Mouse (Mus musculus): ENCODE results near the gene Xylb. TPM values are rescaled to one million over a fixed set of nuclear protein-coding genes. Genes with fewer than 3 reads are reported as not detected.

Gene Xylb
- 3.7 and 6.7 TPM in 2 replicates for total RNA-seq (2012; rRNA removed)

DNA sequence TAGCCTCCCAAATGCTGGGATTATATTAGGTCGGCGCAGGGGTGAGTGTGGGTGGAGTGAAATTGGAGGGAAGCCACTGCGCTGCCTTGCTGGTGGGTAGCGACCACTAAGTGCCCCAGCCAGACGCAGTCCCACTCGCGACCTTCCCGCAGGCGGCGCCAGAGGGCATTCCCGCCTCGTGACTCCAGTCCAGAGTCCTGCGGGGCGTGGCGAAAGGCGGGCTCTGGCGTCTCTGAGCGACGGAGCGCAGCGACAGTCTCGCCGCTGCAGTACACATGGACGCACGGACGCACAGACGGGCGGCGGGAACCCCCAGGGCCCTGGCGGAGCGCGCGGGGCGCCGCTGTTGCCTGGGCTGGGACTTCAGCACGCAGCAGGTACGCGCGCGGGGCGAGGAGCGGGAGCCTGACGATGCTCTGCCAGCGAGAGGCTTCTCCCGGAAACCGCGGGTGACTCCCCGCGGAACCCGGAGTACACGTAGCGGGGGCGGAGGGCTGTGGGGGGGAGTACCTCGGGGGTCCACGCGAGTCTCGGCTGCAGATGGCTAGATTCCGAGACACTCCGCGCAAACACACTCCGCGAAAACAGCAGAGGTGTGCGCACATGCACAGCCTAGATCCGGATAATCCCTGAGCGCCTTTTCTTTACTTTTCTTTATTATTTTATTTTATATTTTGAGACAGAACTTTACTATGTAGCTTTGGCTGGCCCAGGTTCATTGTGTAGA, at the start of gene Xylb:
Xylb (plus strand) TSS at position 51 of the 727 bp plus-strand sequence.
- Histone ChIP-seq H3K9me3 (ENCODE audit: control insufficient read depth, insufficient read depth, low read depth, low read length) (no peaks in the 10 kb centered on the region), H3K36me3 (ENCODE audit: control insufficient read depth, insufficient read depth, low read length, poor library complexity, severe bottlenecking) (peaks cover 8% of the 10 kb centered on the region; the same call in 1 of the 2 replicates), H3K4me3 (ENCODE audit: insufficient read depth in 1 of 2, low read depth in 1 of 2, low read length in 2 of 2, poor library complexity in 1 of 2, severe bottlenecking in 1 of 2) (peak within 1 kb of the TSS; percentile 75 to 81), H3K4me1 (ENCODE audit: control insufficient read depth in 2 of 2, insufficient read depth in 2 of 2, low read length in 2 of 2, poor library complexity in 1 of 2) (0 out of 4 replicates have a peak, but pooled peaks cover 0 to 2% of the 10 kb centered on the region in 2 experiments), H3K27ac (ENCODE audit: insufficient read depth, low read depth, low read length, poor library complexity, severe bottlenecking) (no peak within 1 kb of the TSS), H3K9ac (ENCODE audit: insufficient read depth, low read depth, low read length, poor library complexity, severe bottlenecking) (peak within 1 kb of the TSS; percentile 81)
- DNase-seq (ENCODE audit: low read depth, low spot score): peak; percentile 92
- in situ Hi-C loops (cut with MboI; ENCODE audit: low sequenced_read_pairs in 2 of 2, unreplicated experiment in 2 of 2): no loop called here
- no peak for TF ChIP-seq ZC3H11A (IDR thresholded peaks at IDR 0.05; ENCODE audit: borderline replicate concordance, low read depth, low read length)
- peak; percentile 19; the same call in 1 of the 2 replicates for TF ChIP-seq HCFC1 (IDR thresholded peaks at IDR 0.05; ENCODE audit: borderline replicate concordance, insufficient read depth, low read length)

DNA sequence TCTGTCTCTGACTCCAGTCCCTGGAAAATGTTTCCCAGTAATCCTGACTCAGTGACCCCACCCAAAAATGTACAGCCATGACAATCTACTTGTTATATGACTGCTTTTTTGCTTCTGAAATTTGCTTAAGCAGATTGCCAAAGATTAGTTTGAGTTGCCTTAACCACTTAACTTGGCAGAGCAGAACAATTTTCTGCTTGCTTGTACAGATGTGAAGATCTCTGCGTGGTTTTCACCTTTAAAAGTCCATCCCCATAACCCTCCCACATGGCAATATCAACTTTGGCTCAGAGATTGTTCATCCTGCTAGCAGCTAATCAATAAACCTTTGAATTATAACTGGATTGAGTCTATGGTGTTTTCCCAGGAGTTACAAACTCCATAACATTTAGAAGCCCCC, 48.1 kb upstream of the Xylb start:
- no peak for DNase-seq (ENCODE audit: low read depth, low spot score)
- Histone ChIP-seq H3K9me3 (ENCODE audit: control insufficient read depth, insufficient read depth, low read depth, low read length) (no peaks in the 10 kb centered on the region), H3K9ac (ENCODE audit: insufficient read depth, low read depth, low read length, poor library complexity, severe bottlenecking) (no peak overlapping the region), H3K27ac (ENCODE audit: insufficient read depth, low read depth, low read length, poor library complexity, severe bottlenecking) (no peak overlapping the region), H3K4me3 (ENCODE audit: insufficient read depth in 1 of 2, low read depth in 1 of 2, low read length in 2 of 2, poor library complexity in 1 of 2, severe bottlenecking in 1 of 2) (no peak overlapping the region), H3K4me1 (ENCODE audit: control insufficient read depth in 2 of 2, insufficient read depth in 2 of 2, low read length in 2 of 2, poor library complexity in 1 of 2) (peaks cover 0 to 6% of the 10 kb centered on the region in 2 experiments; a peak in 2 of 4 replicates), H3K36me3 (ENCODE audit: control insufficient read depth, insufficient read depth, low read length, poor library complexity, severe bottlenecking) (peaks cover 8% of the 10 kb centered on the region; the same call in 1 of the 2 replicates)
- in situ Hi-C loops (cut with MboI; ENCODE audit: low sequenced_read_pairs in 2 of 2, unreplicated experiment in 2 of 2): no loop called here
- TF ChIP-seq ZC3H11A (IDR thresholded peaks at IDR 0.05; ENCODE audit: borderline replicate concordance, low read depth, low read length) (no peak), MAFK (IDR thresholded peaks at IDR 0.05; ENCODE audit: insufficient read depth, low read depth, low read length) (no peak), ZNF384 (IDR thresholded peaks at IDR 0.05; ENCODE audit: low read depth, low read length) (no peak), HCFC1 (IDR thresholded peaks at IDR 0.05; ENCODE audit: borderline replicate concordance, insufficient read depth, low read length) (no peak), CHD2 (IDR thresholded peaks at IDR 0.05; ENCODE audit: low read depth, low read length) (no peak)

DNA sequence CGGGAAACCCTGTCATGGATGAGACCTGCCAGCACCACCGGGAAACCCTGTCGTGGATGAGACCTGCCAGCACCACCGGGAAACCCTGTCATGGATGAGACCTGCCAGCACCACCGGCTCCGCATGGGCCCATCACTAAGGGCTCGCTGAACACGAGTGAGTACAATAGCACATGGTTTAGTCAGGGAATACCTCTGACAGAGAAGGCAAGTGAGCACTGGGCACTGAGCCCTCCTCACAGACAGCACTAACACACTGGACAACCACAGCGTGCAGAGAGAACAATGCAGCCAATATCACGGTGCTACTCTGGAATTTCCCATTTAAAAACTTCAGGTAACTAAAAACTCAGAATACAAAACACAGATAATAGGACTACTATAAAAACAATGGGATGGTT, 44.1 kb upstream of the Xylb start:
- H3K4me1 ChIP-seq (ENCODE audit: control insufficient read depth in 2 of 2, insufficient read depth in 2 of 2, low read length in 2 of 2, poor library complexity in 1 of 2): peaks cover 0 to 6% of the 10 kb centered on the region in 2 experiments; a peak in 3 of 4 replicates
- in situ Hi-C loops (cut with MboI; ENCODE audit: low sequenced_read_pairs in 2 of 2, unreplicated experiment in 2 of 2): no loop called here
- no peak overlapping the region for H3K27ac ChIP-seq (ENCODE audit: insufficient read depth, low read depth, low read length, poor library complexity, severe bottlenecking)
- no peak for DNase-seq (ENCODE audit: low read depth, low spot score)
- H3K9ac ChIP-seq (ENCODE audit: insufficient read depth, low read depth, low read length, poor library complexity, severe bottlenecking): no peak overlapping the region
- TF ChIP-seq MAFK (IDR thresholded peaks at IDR 0.05; ENCODE audit: insufficient read depth, low read depth, low read length) (no peak), HCFC1 (IDR thresholded peaks at IDR 0.05; ENCODE audit: borderline replicate concordance, insufficient read depth, low read length) (no peak), CHD2 (IDR thresholded peaks at IDR 0.05; ENCODE audit: low read depth, low read length) (no peak), ZC3H11A (IDR thresholded peaks at IDR 0.05; ENCODE audit: borderline replicate concordance, low read depth, low read length) (no peak), ZNF384 (IDR thresholded peaks at IDR 0.05; ENCODE audit: low read depth, low read length) (no peak)
- H3K4me3 ChIP-seq (ENCODE audit: insufficient read depth in 1 of 2, low read depth in 1 of 2, low read length in 2 of 2, poor library complexity in 1 of 2, severe bottlenecking in 1 of 2): no peak overlapping the region
- no peaks in the 10 kb centered on the region for H3K9me3 ChIP-seq (ENCODE audit: control insufficient read depth, insufficient read depth, low read depth, low read length)
- peaks cover 6% of the 10 kb centered on the region; the same call in 1 of the 2 replicates for H3K36me3 ChIP-seq (ENCODE audit: control insufficient read depth, insufficient read depth, low read length, poor library complexity, severe bottlenecking)

DNA sequence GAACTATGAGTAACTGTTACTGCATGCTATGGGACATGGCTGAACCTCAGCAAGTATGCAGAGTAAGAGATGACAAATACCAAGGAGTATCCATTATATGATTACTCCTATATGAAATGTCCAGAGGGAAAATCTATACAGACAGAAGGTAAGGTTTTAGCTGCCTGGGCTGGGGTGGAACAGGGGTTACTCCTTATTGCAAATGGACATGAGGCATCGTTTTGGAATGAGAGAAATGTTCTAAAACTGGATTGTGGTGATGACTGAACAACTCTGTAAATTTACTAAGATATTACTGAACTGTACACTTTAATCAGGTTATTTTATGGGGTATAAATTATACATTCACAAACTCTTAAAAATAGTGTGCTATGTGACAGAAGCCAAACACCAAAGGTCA, 38.3 kb upstream of the Xylb start:
- TF ChIP-seq HCFC1 (IDR thresholded peaks at IDR 0.05; ENCODE audit: borderline replicate concordance, insufficient read depth, low read length) (no peak), MAFK (IDR thresholded peaks at IDR 0.05; ENCODE audit: insufficient read depth, low read depth, low read length) (no peak), ZNF384 (IDR thresholded peaks at IDR 0.05; ENCODE audit: low read depth, low read length) (no peak), ZC3H11A (IDR thresholded peaks at IDR 0.05; ENCODE audit: borderline replicate concordance, low read depth, low read length) (no peak), CHD2 (IDR thresholded peaks at IDR 0.05; ENCODE audit: low read depth, low read length) (no peak)
- no peaks in the 10 kb centered on the region for H3K36me3 ChIP-seq (ENCODE audit: control insufficient read depth, insufficient read depth, low read length, poor library complexity, severe bottlenecking)
- peaks cover 3 to 7% of the 10 kb centered on the region in 2 experiments; a peak in 2 of 4 replicates for H3K4me1 ChIP-seq (ENCODE audit: control insufficient read depth in 2 of 2, insufficient read depth in 2 of 2, low read length in 2 of 2, poor library complexity in 1 of 2)
- no peaks in the 10 kb centered on the region for H3K9me3 ChIP-seq (ENCODE audit: control insufficient read depth, insufficient read depth, low read depth, low read length)
- in situ Hi-C loops (cut with MboI; ENCODE audit: low sequenced_read_pairs in 2 of 2, unreplicated experiment in 2 of 2): no loop called here
- H3K9ac ChIP-seq (ENCODE audit: insufficient read depth, low read depth, low read length, poor library complexity, severe bottlenecking): no peak overlapping the region
- no peak overlapping the region for H3K4me3 ChIP-seq (ENCODE audit: insufficient read depth in 1 of 2, low read depth in 1 of 2, low read length in 2 of 2, poor library complexity in 1 of 2, severe bottlenecking in 1 of 2)
- no peak overlapping the region for H3K27ac ChIP-seq (ENCODE audit: insufficient read depth, low read depth, low read length, poor library complexity, severe bottlenecking)
- no peak for DNase-seq (ENCODE audit: low read depth, low spot score)
